Mouse (Mus musculus): ENCODE data around the gene Kcnk10. TPM values are rescaled to one million over a fixed set of nuclear protein-coding genes. Genes with fewer than 3 reads are reported as not detected.

Kcnk10 gene
- polyA plus RNA-seq, 1 experiment from 2014 or later = 0.19 TPM

DNA sequence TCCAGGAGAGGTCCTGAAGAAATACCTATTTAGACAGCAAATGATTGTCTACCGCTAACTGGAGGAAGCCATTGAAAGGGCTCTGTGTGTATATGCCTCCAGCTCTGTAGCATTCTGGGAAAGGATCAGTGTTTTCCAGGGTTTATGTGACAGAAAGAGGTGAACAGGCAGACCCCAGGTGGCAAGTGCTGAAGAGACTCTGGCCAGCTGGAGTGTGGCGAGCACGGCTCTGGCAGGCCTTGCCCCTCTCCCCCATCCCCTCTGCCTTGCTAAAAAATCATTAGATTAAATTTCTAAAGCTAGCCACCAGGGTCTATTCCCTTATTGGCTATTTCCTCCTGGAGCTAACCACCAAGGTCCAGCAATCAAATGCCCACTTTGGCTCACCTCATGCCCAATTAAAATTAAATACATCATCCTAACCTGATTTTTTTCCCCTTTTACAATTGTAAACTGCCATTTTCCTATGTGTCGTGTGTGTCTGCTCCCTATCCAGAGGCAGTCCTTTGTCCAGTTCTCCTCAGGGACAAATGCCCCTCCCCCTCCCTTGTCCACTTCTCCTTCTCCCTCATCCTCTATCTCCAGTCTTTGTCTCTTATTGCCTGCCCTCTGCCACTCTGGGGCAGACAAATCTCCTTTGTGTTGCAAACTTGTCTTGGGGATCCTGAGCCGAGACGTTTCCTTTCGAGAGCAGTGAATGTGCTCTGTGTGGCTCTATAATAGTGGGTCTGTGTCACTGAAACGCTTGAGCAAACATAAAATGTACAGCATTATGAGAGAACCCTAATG, 100.2 kb downstream of the Kcnk10 start:
- H3K27me3 ChIP-seq = no peaks in the 10 kb centered on the region
- no peak overlapping the region for H3K27ac ChIP-seq
- no peak for ATAC-seq (ENCODE audit: borderline replicate concordance, extremely low read depth, low FRiP score, low TSS enrichment)
- H3K4me2 ChIP-seq = no peak overlapping the region
- no peak overlapping the region for H3K9ac ChIP-seq
- WGBS = 56% methylated on average over 8 of the region's 8 CpGs
- H3K4me1 ChIP-seq = no peaks in the 10 kb centered on the region
- no peak overlapping the region for H3K4me3 ChIP-seq
- no peaks in the 10 kb centered on the region for H3K36me3 ChIP-seq
- H3K9me3 ChIP-seq = no peaks in the 10 kb centered on the region

DNA sequence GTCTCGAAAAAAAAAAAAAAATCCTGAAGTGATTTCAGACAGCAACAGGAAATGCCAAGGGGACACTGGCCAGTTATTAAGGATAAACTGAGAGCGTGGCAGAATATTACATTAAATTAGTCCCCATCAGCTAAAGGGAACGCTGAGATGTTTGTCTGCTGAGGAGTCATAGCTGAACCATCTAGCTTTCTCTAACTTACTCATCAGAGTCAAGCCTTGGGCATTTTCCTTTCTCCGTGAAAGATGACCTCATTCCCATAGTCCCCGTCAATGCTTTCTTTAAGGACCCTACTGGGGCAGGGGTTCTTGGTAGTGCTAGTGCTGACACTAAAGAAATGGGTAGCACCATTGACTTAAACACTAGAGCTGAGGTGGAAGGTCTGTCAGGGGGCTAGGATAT, 106.9 kb downstream of the Kcnk10 start:
- 72% methylated on average over 5 of the region's 5 CpGs for WGBS
- no peak overlapping the region for H3K9ac ChIP-seq
- H3K27ac ChIP-seq = no peak overlapping the region
- no peaks in the 10 kb centered on the region for H3K9me3 ChIP-seq
- no peak overlapping the region for H3K4me2 ChIP-seq
- no peak for ATAC-seq (ENCODE audit: borderline replicate concordance, extremely low read depth, low FRiP score, low TSS enrichment)
- no peaks in the 10 kb centered on the region for H3K4me1 ChIP-seq
- no peaks in the 10 kb centered on the region for H3K27me3 ChIP-seq
- no peak overlapping the region for H3K4me3 ChIP-seq
- no peaks in the 10 kb centered on the region for H3K36me3 ChIP-seq

DNA sequence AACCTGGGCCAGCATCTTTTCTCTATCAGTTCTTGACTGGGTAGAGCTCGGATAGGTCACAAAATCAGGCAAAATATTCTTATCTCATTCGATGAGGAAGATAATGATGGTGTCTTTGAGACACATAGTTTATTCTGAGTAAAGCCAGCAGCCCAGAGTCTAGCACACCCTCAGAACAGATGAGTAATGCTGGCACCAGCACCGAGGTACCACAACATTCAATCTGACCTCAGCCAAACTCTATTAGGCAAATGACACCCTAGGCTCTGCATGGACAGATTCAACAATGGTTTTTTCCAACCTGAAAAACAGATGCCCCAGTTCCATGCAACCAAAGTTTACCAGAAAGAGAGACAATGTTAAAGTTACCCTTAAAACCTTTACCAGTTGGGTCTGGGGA, 108.0 kb downstream of the Kcnk10 start:
- H3K27ac ChIP-seq = no peak overlapping the region
- no peak overlapping the region for H3K9ac ChIP-seq
- no peak overlapping the region for H3K4me2 ChIP-seq
- no peak overlapping the region for H3K4me3 ChIP-seq
- no peaks in the 10 kb centered on the region for H3K4me1 ChIP-seq
- no peaks in the 10 kb centered on the region for H3K27me3 ChIP-seq
- no peaks in the 10 kb centered on the region for H3K9me3 ChIP-seq
- ATAC-seq (ENCODE audit: borderline replicate concordance, extremely low read depth, low FRiP score, low TSS enrichment) = no peak
- WGBS = 74% methylated on average over 3 of the region's 3 CpGs
- H3K36me3 ChIP-seq = no peaks in the 10 kb centered on the region

DNA sequence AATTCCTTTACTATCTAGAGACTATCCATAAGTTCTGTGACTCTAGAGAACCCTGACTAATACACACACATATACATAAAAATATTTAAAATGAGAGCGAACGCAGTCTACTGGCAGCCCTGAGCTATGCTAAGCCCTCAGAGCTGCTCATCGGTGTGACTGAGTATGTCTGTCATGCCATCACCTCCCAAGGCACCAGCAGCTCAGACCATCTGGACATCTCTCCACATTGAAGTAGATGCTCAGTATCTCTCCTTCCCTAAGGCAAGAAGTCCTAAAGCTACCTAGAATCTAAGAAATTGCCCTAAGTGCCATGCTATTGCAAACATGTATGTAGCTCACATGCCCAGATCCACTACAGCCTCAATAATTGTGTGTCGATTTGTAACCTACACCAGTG, 110.3 kb downstream of the Kcnk10 start:
- Histone ChIP-seq H3K4me1 (no peaks in the 10 kb centered on the region), H3K36me3 (no peaks in the 10 kb centered on the region), H3K9ac (no peak overlapping the region), H3K9me3 (no peaks in the 10 kb centered on the region), H3K4me2 (no peak overlapping the region), H3K27ac (no peak overlapping the region), H3K27me3 (no peaks in the 10 kb centered on the region), H3K4me3 (no peak overlapping the region)
- no peak for ATAC-seq (ENCODE audit: borderline replicate concordance, extremely low read depth, low FRiP score, low TSS enrichment)
- 91% methylated on average over 4 of the region's 4 CpGs for WGBS

DNA sequence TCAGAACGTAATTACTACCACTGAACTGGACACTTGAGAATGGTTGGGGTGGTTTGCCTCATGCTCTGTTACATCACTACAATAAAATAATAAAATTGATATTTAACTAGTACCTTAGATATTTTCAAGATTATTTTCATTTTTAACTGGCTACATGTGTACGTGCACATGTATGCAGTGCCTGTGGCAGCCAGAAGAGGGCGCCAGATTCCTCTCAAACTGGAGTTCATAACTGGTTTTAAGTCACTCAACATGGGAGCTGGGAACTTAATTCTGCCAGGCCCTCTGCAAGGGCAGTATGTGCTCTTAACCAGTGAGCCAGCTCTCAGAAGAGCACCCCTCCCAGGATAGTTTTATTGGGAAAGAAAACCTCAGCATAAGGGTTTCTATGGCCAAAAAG, 118.2 kb downstream of the Kcnk10 start:
- no peak overlapping the region for H3K27ac ChIP-seq
- WGBS = 46% methylated on average over 3 of the region's 3 CpGs
- H3K9me3 ChIP-seq = no peaks in the 10 kb centered on the region
- no peaks in the 10 kb centered on the region for H3K36me3 ChIP-seq
- no peaks in the 10 kb centered on the region for H3K4me1 ChIP-seq
- H3K27me3 ChIP-seq = no peaks in the 10 kb centered on the region
- no peak overlapping the region for H3K4me2 ChIP-seq
- H3K4me3 ChIP-seq = no peak overlapping the region
- no peak for ATAC-seq (ENCODE audit: borderline replicate concordance, extremely low read depth, low FRiP score, low TSS enrichment)
- no peak overlapping the region for H3K9ac ChIP-seq

DNA sequence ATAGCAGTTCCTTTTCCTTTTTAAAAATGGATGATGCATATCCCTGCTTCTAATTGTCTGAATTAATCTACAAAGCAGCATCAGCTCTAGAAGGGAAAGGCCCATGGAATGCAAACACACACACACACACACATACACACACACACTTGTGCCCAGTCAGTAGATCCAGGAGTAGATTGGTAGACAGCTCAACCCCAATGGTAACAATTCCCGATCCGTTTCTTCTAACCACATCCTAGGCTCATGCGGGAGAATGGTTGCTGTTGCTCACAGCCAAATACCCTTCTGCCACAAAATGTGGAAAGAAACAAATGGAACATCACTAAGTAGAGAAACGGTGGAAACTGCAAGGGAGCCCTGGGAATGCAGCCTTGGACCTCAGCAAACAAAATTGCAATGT, 119.2 kb downstream of the Kcnk10 start:
- no peaks in the 10 kb centered on the region for H3K36me3 ChIP-seq
- 87% methylated on average over 4 of the region's 4 CpGs for WGBS

DNA sequence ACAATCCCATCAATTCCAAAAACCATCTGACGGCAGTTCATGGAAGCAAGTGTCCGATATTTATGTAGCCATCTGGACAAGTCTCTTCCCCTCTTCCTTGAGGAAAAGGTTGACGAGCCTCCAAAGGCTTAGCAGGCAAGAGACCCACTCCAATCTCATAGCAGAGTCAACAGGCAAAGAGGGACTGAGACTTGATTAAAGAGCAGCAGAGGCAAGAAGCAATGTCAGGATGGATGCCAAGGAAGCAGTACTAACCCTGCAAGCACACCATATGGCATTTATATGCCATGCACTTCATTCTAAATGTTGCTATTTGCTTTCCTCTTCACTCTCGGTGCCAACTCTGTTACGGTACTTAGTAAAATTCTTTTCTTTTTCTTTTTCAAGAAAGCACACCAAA, 119.6 kb downstream of the Kcnk10 start:
- no peak overlapping the region for H3K4me3 ChIP-seq
- ATAC-seq (ENCODE audit: borderline replicate concordance, extremely low read depth, low FRiP score, low TSS enrichment) = no peak
- WGBS = 48% methylated on average over 5 of the region's 5 CpGs
- H3K36me3 ChIP-seq = no peaks in the 10 kb centered on the region
- H3K27ac ChIP-seq = no peak overlapping the region
- H3K4me2 ChIP-seq = no peak overlapping the region
- no peaks in the 10 kb centered on the region for H3K9me3 ChIP-seq
- H3K4me1 ChIP-seq = no peaks in the 10 kb centered on the region
- H3K27me3 ChIP-seq = no peaks in the 10 kb centered on the region
- no peak overlapping the region for H3K9ac ChIP-seq

More for the DNA sequence above, 119.2 kb downstream of the Kcnk10 start:
- Histone ChIP-seq H3K4me1 (no peaks in the 10 kb centered on the region), H3K4me2 (no peak overlapping the region), H3K27me3 (no peaks in the 10 kb centered on the region), H3K4me3 (no peak overlapping the region), H3K27ac (no peak overlapping the region), H3K9ac (no peak overlapping the region), H3K9me3 (no peaks in the 10 kb centered on the region)
- ATAC-seq (ENCODE audit: borderline replicate concordance, extremely low read depth, low FRiP score, low TSS enrichment) = no peak

DNA sequence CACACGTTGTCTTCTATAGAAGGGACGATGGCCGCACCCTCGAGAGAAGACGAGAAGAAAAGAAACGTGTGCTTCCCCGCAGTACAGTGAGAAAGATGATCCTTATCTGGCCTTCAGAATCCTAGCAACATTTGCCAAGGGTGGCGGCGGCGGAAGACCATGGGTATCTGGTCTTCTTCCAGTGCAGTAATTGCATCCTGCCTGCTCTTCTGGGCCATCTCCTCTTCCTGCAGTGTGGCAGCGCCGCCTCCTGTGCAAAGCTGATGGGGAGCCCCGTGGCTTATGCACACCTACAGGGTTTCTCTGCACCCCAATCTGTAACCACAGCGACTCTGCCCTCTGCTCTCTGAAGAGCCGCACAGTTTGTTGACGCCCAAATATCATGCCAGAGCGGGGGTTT, 124.9 kb downstream of the Kcnk10 start:
- no peaks in the 10 kb centered on the region for H3K9me3 ChIP-seq
- WGBS = 78% methylated on average over 17 of the region's 17 CpGs
- no peak overlapping the region for H3K4me3 ChIP-seq
- H3K9ac ChIP-seq = no peak overlapping the region
- H3K27me3 ChIP-seq = no peaks in the 10 kb centered on the region
- H3K4me2 ChIP-seq = no peak overlapping the region
- ATAC-seq (ENCODE audit: borderline replicate concordance, extremely low read depth, low FRiP score, low TSS enrichment) = no peak
- H3K36me3 ChIP-seq = no peaks in the 10 kb centered on the region
- no peaks in the 10 kb centered on the region for H3K4me1 ChIP-seq
- no peak overlapping the region for H3K27ac ChIP-seq

DNA sequence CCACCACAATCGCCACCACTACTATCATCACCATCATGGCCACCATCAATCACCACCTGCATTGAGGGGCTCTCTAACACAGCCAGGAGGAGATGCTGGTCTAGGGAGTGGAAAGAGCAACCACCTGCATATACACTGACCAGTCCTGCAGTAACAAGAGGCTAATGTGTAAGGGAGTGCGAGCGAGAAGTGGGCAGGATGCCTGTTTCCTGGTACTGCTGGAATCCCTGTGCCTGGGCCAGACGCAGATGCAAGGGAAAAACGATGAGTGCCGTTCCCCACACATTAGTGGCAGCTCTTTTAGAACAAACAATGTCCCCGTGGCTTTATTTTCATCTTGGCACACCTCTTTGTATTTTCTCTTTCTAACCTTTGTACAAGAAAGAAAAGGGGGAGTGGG, 125.5 kb downstream of the Kcnk10 start:
- no peaks in the 10 kb centered on the region for H3K4me1 ChIP-seq
- no peak for ATAC-seq (ENCODE audit: borderline replicate concordance, extremely low read depth, low FRiP score, low TSS enrichment)
- no peaks in the 10 kb centered on the region for H3K27me3 ChIP-seq
- H3K4me2 ChIP-seq = no peak overlapping the region
- H3K27ac ChIP-seq = no peak overlapping the region
- no peaks in the 10 kb centered on the region for H3K9me3 ChIP-seq
- 75% methylated on average over 7 of the region's 7 CpGs for WGBS
- no peaks in the 10 kb centered on the region for H3K36me3 ChIP-seq
- no peak overlapping the region for H3K4me3 ChIP-seq
- no peak overlapping the region for H3K9ac ChIP-seq

DNA sequence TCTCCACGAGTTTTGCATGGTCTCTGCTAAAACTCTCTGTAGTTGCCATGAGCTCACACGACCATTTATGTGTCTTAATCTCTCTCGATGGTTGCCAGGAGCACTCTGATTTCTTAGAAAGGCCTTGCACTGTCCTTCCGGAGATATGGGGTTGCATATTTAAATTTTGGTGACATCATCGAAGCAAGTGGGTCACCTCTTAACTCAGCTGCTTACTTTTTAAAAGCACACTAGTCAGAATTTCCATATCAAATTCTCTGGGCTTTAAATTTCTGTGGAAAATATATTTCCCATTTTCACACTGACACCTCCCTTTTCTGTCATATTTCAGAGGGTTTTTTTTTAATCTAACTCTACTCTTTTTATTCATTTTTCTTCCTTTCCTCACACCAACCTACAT, 132.5 kb downstream of the Kcnk10 start:
- Histone ChIP-seq H3K27ac (no peak overlapping the region), H3K4me2 (no peak overlapping the region), H3K9ac (no peak overlapping the region), H3K27me3 (no peaks in the 10 kb centered on the region), H3K4me3 (no peak overlapping the region), H3K36me3 (no peaks in the 10 kb centered on the region), H3K4me1 (no peaks in the 10 kb centered on the region), H3K9me3 (no peaks in the 10 kb centered on the region)
- ATAC-seq (ENCODE audit: borderline replicate concordance, extremely low read depth, low FRiP score, low TSS enrichment) = no peak
- 66% methylated on average over 5 of the region's 5 CpGs for WGBS

DNA sequence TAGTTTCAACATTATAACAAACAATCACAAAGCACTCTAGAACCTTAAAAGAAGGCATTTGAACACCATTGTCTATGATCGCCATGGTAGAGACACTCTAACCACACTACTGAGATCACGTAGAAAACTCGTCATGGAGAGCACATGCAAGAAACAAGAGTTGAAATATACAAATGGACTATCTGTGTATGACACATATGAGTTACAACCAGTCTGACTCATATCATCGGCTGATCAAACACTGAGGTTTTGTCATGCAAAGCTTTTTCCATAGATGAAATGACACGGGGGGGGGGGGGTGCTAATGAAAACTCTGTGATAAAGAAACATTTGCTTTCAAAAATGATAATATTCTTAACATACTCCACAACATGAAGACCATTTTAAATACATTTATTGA, 133.2 kb downstream of the Kcnk10 start:
- 80% methylated on average over 5 of the region's 5 CpGs for WGBS

DNA sequence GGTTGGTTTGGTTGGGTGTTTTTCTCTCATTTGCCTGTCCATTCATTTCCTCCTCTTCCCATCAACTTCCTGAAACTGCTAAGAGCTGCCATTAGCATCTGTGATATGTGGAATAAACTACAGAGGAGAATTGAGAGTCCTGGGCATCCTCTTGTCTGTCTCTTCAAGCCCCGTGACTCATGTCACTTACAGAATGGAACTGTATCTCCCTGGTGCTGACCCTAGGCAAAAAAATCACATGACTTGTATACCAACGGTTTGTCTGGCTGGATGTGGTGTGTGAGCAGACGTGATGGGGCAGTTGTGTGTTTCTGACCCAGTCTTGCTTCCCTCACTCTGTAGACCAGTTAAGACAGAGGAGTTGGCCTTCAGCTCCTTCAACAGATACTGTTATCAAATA, 134.4 kb downstream of the Kcnk10 start:
- no peak for ATAC-seq (ENCODE audit: borderline replicate concordance, extremely low read depth, low FRiP score, low TSS enrichment)
- H3K9me3 ChIP-seq = no peaks in the 10 kb centered on the region

More for the DNA sequence above, 133.2 kb downstream of the Kcnk10 start:
- no peak overlapping the region for H3K4me3 ChIP-seq
- no peaks in the 10 kb centered on the region for H3K4me1 ChIP-seq
- no peak overlapping the region for H3K9ac ChIP-seq
- H3K4me2 ChIP-seq = no peak overlapping the region
- H3K27me3 ChIP-seq = no peaks in the 10 kb centered on the region
- H3K27ac ChIP-seq = no peak overlapping the region
- ATAC-seq (ENCODE audit: borderline replicate concordance, extremely low read depth, low FRiP score, low TSS enrichment) = no peak
- no peaks in the 10 kb centered on the region for H3K36me3 ChIP-seq
- no peaks in the 10 kb centered on the region for H3K9me3 ChIP-seq

DNA sequence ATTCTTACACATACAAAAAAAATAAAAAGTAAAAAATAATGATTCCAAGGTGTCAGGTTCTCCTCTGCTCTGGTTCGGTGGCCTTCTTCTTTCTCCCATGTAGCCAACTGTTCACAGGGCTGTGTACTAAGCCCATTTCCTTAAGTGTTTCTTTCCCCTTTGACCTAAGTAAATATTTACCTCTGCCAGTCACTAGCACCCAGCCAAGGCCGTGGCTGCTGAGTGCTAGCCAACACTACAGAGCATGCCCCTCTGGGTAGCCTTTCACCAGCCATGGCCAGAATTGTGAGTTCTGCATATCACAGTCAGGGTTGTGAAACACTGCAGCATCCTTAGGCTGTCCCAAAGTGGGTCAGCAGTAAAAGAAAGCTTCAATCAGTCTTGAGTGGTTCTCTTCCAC, 140.0 kb downstream of the Kcnk10 start:
- Histone ChIP-seq H3K4me3 (no peak overlapping the region), H3K27me3 (no peaks in the 10 kb centered on the region), H3K27ac (no peak overlapping the region), H3K9ac (no peak overlapping the region), H3K4me2 (no peak overlapping the region), H3K36me3 (no peaks in the 10 kb centered on the region), H3K9me3 (no peaks in the 10 kb centered on the region), H3K4me1 (no peaks in the 10 kb centered on the region)
- no peak for ATAC-seq (ENCODE audit: borderline replicate concordance, extremely low read depth, low FRiP score, low TSS enrichment)
- WGBS = 20% methylated on average over 2 of the region's 2 CpGs

More for the DNA sequence above, 134.4 kb downstream of the Kcnk10 start:
- Histone ChIP-seq H3K27me3 (no peaks in the 10 kb centered on the region), H3K4me3 (no peak overlapping the region), H3K4me2 (no peak overlapping the region), H3K27ac (no peak overlapping the region), H3K36me3 (no peaks in the 10 kb centered on the region), H3K4me1 (no peaks in the 10 kb centered on the region), H3K9ac (no peak overlapping the region)
- 80% methylated on average over 3 of the region's 3 CpGs for WGBS
